Mouse (Mus musculus) 3T3-L1 (cell line): ENCODE results near the gene Ssbp4.

Source experiments
- DNase-seq: peaks from one replicate; pipeline ENCODE4 v3.0.0-alpha.2; 2015; ENCODE audit warnings: low read depth, low spot score

Ssbp4 gene

GRCm38 (mm10) chr8:70553740-70554139, 54.9 kb downstream of the Ssbp4 start:
- peak; percentile 74 for DNase-seq

GRCm38 (mm10) chr8:70552836-70553235, 55.8 kb downstream of the Ssbp4 start:
- DNase-seq, result peak; percentile 49

GRCm38 (mm10) chr8:70551558-70552161, 57.0 kb downstream of the Ssbp4 start:
- DNase-seq, result no peak

- no peak for DNase-seq
These were observed 59.1 kb downstream of the Ssbp4 start for GRCm38 (mm10) chr8:70549412-70550184.

GRCm38 (mm10) chr8:70547762-70548161, 60.9 kb downstream of the Ssbp4 start:
- DNase-seq, result no peak
